Mouse (Mus musculus): Measurements from ENCODE around the gene Lao1. TPM values are rescaled to one million over a fixed set of nuclear protein-coding genes. Genes with fewer than 3 reads are reported as not detected.

Lao1 gene
- polyA plus RNA-seq, 1 experiment from 2014 or later, result not detected

GRCm38 (mm10) chr4:118989331-118989730 lies 28.0 kb downstream of the Lao1 start:
- no peaks in the 10 kb centered on the region for H3K36me3 ChIP-seq (ENCODE audit: control insufficient read depth, insufficient read depth, low read length)
- no peaks in the 10 kb centered on the region for H3K4me1 ChIP-seq (ENCODE audit: control insufficient read depth, insufficient read depth, low read length)
- H3K27me3 ChIP-seq (ENCODE audit: control insufficient read depth, insufficient read depth, low read length), result no peaks in the 10 kb centered on the region
- no peak for ATAC-seq (ENCODE audit: low FRiP score)
- 32% methylated on average over 12 of the region's 12 CpGs for WGBS
- H3K9me3 ChIP-seq (ENCODE audit: control insufficient read depth, low read length), result peaks cover under 1% of the 10 kb centered on the region; the same call in 1 of the 2 replicates
- H3K4me3 ChIP-seq (ENCODE audit: low read depth, low read length), result no peak overlapping the region
- H3K9ac ChIP-seq (ENCODE audit: low read length), result no peak overlapping the region
- no peak overlapping the region for H3K27ac ChIP-seq (ENCODE audit: low read depth, low read length)
- no peak for DNase-seq (ENCODE audit: low spot score, missing footprints)
- H3K4me2 ChIP-seq, result no peak overlapping the region

- Histone ChIP-seq H3K27me3 (ENCODE audit: control insufficient read depth, insufficient read depth, low read length) (no peaks in the 10 kb centered on the region), H3K4me3 (ENCODE audit: low read depth, low read length) (no peak overlapping the region), H3K9me3 (ENCODE audit: control insufficient read depth, low read length) (peaks cover 4% of the 10 kb centered on the region; the same call in 1 of the 2 replicates), H3K4me1 (ENCODE audit: control insufficient read depth, insufficient read depth, low read length) (no peaks in the 10 kb centered on the region), H3K4me2 (no peak overlapping the region), H3K9ac (ENCODE audit: low read length) (no peak overlapping the region), H3K36me3 (ENCODE audit: control insufficient read depth, insufficient read depth, low read length) (no peaks in the 10 kb centered on the region), H3K27ac (ENCODE audit: low read depth, low read length) (no peak overlapping the region)
- ATAC-seq (ENCODE audit: low FRiP score), result no peak
- no peak for DNase-seq (ENCODE audit: low spot score, missing footprints)
- WGBS, result 38% methylated on average over 4 of the region's 4 CpGs
These were observed 30.4 kb downstream of the Lao1 start for GRCm38 (mm10) chr4:118991797-118992196.

GRCm38 (mm10) chr4:118997127-118997542 lies 35.8 kb downstream of the Lao1 start:
- Histone ChIP-seq H3K4me2 (no peak overlapping the region), H3K9me3 (ENCODE audit: control insufficient read depth, low read length) (peaks cover 4% of the 10 kb centered on the region; the same call in 1 of the 2 replicates), H3K4me3 (ENCODE audit: low read depth, low read length) (no peak overlapping the region), H3K27me3 (ENCODE audit: control insufficient read depth, insufficient read depth, low read length) (no peaks in the 10 kb centered on the region), H3K36me3 (ENCODE audit: control insufficient read depth, insufficient read depth, low read length) (no peaks in the 10 kb centered on the region), H3K4me1 (ENCODE audit: control insufficient read depth, insufficient read depth, low read length) (no peaks in the 10 kb centered on the region), H3K27ac (ENCODE audit: low read depth, low read length) (no peak overlapping the region), H3K9ac (ENCODE audit: low read length) (no peak overlapping the region)
- ATAC-seq (ENCODE audit: low FRiP score), result no peak
- DNase-seq (ENCODE audit: low spot score, missing footprints), result no peak
- 87% methylated on average over 14 of the region's 14 CpGs for WGBS

- 71% methylated on average over 19 of the region's 19 CpGs for WGBS
- Histone ChIP-seq H3K9ac (ENCODE audit: low read length) (no peak overlapping the region), H3K4me1 (ENCODE audit: control insufficient read depth, insufficient read depth, low read length) (no peaks in the 10 kb centered on the region), H3K4me3 (ENCODE audit: low read depth, low read length) (no peak overlapping the region), H3K4me2 (no peak overlapping the region), H3K27ac (ENCODE audit: low read depth, low read length) (no peak overlapping the region), H3K27me3 (ENCODE audit: control insufficient read depth, insufficient read depth, low read length) (no peaks in the 10 kb centered on the region), H3K9me3 (ENCODE audit: control insufficient read depth, low read length) (no peaks in the 10 kb centered on the region), H3K36me3 (ENCODE audit: control insufficient read depth, insufficient read depth, low read length) (no peaks in the 10 kb centered on the region)
- peak; percentile 59 for DNase-seq (ENCODE audit: low spot score, missing footprints)
- no peak for ATAC-seq (ENCODE audit: low FRiP score)
These were observed 38.5 kb downstream of the Lao1 start for GRCm38 (mm10) chr4:118999691-119000486.

- Histone ChIP-seq H3K36me3 (ENCODE audit: control insufficient read depth, insufficient read depth, low read length) (no peaks in the 10 kb centered on the region), H3K4me1 (ENCODE audit: control insufficient read depth, insufficient read depth, low read length) (no peaks in the 10 kb centered on the region), H3K4me3 (ENCODE audit: low read depth, low read length) (no peak overlapping the region), H3K27ac (ENCODE audit: low read depth, low read length) (no peak overlapping the region), H3K4me2 (no peak overlapping the region), H3K27me3 (ENCODE audit: control insufficient read depth, insufficient read depth, low read length) (no peaks in the 10 kb centered on the region), H3K9me3 (ENCODE audit: control insufficient read depth, low read length) (no peaks in the 10 kb centered on the region), H3K9ac (ENCODE audit: low read length) (no peak overlapping the region)
- ATAC-seq (ENCODE audit: low FRiP score) (no peak), DNase-seq (ENCODE audit: low spot score, missing footprints) (no peak)
- 74% methylated on average over 10 of the region's 10 CpGs for WGBS
These were observed 40.3 kb downstream of the Lao1 start for GRCm38 (mm10) chr4:119001696-119002095.

GRCm38 (mm10) chr4:119002512-119002911 lies 41.1 kb downstream of the Lao1 start:
- Histone ChIP-seq H3K4me3 (ENCODE audit: low read depth, low read length) (no peak overlapping the region), H3K9ac (ENCODE audit: low read length) (no peak overlapping the region), H3K27me3 (ENCODE audit: control insufficient read depth, insufficient read depth, low read length) (no peaks in the 10 kb centered on the region), H3K9me3 (ENCODE audit: control insufficient read depth, low read length) (no peaks in the 10 kb centered on the region), H3K4me2 (no peak overlapping the region), H3K4me1 (ENCODE audit: control insufficient read depth, insufficient read depth, low read length) (no peaks in the 10 kb centered on the region), H3K36me3 (ENCODE audit: control insufficient read depth, insufficient read depth, low read length) (no peaks in the 10 kb centered on the region), H3K27ac (ENCODE audit: low read depth, low read length) (no peak overlapping the region)
- DNase-seq (ENCODE audit: low spot score, missing footprints) (peak; percentile 31), ATAC-seq (ENCODE audit: low FRiP score) (no peak)
- 83% methylated on average over 3 of the region's 3 CpGs for WGBS

- Histone ChIP-seq H3K9ac (ENCODE audit: low read length) (no peak overlapping the region), H3K27me3 (ENCODE audit: control insufficient read depth, insufficient read depth, low read length) (no peaks in the 10 kb centered on the region), H3K9me3 (ENCODE audit: control insufficient read depth, low read length) (no peaks in the 10 kb centered on the region), H3K4me1 (ENCODE audit: control insufficient read depth, insufficient read depth, low read length) (no peaks in the 10 kb centered on the region; the same call in 1 of the 2 replicates), H3K27ac (ENCODE audit: low read depth, low read length) (no peak overlapping the region), H3K4me2 (no peak overlapping the region), H3K4me3 (ENCODE audit: low read depth, low read length) (no peak overlapping the region), H3K36me3 (ENCODE audit: control insufficient read depth, insufficient read depth, low read length) (no peaks in the 10 kb centered on the region)
- ATAC-seq (ENCODE audit: low FRiP score) (no peak), DNase-seq (ENCODE audit: low spot score, missing footprints) (peak; percentile 81)
- WGBS, result 74% methylated on average over 3 of the region's 3 CpGs
These were observed 42.8 kb downstream of the Lao1 start for GRCm38 (mm10) chr4:119004178-119004577.

- no peak overlapping the region for H3K4me2 ChIP-seq
- ATAC-seq (ENCODE audit: low FRiP score), result peak; percentile 69
These were observed 43.4 kb downstream of the Lao1 start for GRCm38 (mm10) chr4:119004613-119005339.

GRCm38 (mm10) chr4:119007602-119008001 lies 46.2 kb downstream of the Lao1 start:
- H3K36me3 ChIP-seq (ENCODE audit: control insufficient read depth, insufficient read depth, low read length), result no peaks in the 10 kb centered on the region
- no peaks in the 10 kb centered on the region for H3K27me3 ChIP-seq (ENCODE audit: control insufficient read depth, insufficient read depth, low read length)
- DNase-seq (ENCODE audit: low spot score, missing footprints), result no peak
- no peak overlapping the region for H3K27ac ChIP-seq (ENCODE audit: low read depth, low read length)
- 81% methylated on average over 6 of the region's 6 CpGs for WGBS
- H3K9me3 ChIP-seq (ENCODE audit: control insufficient read depth, low read length), result no peaks in the 10 kb centered on the region
- peaks cover 2% of the 10 kb centered on the region; the same call in 1 of the 2 replicates for H3K4me1 ChIP-seq (ENCODE audit: control insufficient read depth, insufficient read depth, low read length)
- no peak overlapping the region for H3K4me3 ChIP-seq (ENCODE audit: low read depth, low read length)
- H3K9ac ChIP-seq (ENCODE audit: low read length), result no peak overlapping the region
- no peak overlapping the region for H3K4me2 ChIP-seq
- no peak for ATAC-seq (ENCODE audit: low FRiP score)

More at GRCm38 (mm10) chr4:119004613-119005339, 43.4 kb downstream of the Lao1 start:
- H3K36me3 ChIP-seq (ENCODE audit: control insufficient read depth, insufficient read depth, low read length), result no peaks in the 10 kb centered on the region
- H3K4me3 ChIP-seq (ENCODE audit: low read depth, low read length), result no peak overlapping the region
- no peaks in the 10 kb centered on the region; the same call in 1 of the 2 replicates for H3K4me1 ChIP-seq (ENCODE audit: control insufficient read depth, insufficient read depth, low read length)
- H3K9ac ChIP-seq (ENCODE audit: low read length), result no peak overlapping the region
- no peak overlapping the region for H3K27ac ChIP-seq (ENCODE audit: low read depth, low read length)
- 46% methylated on average over 7 of the region's 7 CpGs for WGBS
- no peaks in the 10 kb centered on the region for H3K9me3 ChIP-seq (ENCODE audit: control insufficient read depth, low read length)
- DNase-seq (ENCODE audit: low spot score, missing footprints), result peak; percentile 96
- H3K27me3 ChIP-seq (ENCODE audit: control insufficient read depth, insufficient read depth, low read length), result no peaks in the 10 kb centered on the region

Measured in midbrain, embryonic 11.5 days (tissue).